Mouse (Mus musculus): ENCODE results near the gene Cebpg.
A peak's percentile ranks its signal among the peaks of the same experiment; 100 is the strongest.

Cebpg gene

DNA sequence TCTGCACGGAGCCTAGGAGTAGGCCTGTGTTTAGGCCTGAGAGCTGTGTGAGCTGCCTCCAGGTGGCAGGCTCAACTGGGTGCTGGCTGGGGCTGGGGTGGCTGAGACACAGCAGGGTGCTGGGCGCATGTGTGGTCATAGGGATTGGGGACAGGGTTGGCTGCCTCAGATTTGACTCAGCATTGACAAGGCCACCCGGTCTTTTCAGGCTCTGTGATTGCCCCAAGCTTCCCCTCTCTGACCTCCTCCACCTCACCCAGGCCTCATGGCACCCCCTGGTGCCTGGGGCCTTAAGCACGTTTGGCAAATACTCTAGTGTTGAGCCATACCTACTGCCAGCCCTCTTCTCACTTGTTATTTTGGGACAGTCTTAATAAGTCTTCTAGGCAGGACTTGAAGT is 33.1 kb downstream of the Cebpg start:
- no peak for DNase-seq

DNA sequence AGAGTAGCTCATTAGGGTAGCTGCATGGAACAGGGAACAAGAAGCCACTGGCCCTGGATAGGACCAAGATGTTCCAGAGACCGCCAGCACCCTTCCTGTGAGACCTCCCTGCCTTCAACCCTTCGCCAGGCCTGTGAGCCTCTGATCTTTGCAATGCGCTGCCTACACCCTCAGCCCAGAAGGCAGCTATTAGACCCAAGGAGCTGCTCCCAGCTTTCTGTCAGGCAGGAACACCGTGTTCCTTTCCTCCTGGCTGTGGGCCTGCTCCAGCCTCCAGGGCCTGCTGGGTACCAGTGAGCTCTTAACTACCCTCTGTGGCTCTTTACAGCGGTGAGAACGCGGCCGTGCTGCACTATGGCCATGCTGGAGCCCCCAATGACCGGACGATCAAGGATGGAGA is 35.0 kb downstream of the Cebpg start:
- no peak for DNase-seq

DNA sequence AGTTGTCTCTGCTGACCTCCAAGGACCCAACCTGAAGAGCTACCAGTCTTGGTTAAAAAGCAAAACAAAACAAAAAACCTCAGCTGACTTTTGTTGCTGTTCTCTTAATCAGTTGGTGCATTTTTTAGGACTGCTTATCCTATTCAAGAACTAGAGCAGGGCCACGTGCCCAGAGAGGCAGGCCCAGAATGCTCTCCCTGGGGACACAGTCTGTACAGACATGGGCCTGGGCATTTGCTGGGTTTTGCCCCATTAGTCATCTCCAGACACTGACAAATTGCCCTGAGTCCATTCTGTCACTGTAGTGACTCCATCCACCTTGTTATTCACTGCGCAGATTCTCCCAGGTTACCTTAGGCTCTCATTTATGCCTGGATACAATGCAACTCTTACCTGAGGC is 41.1 kb downstream of the Cebpg start:
- DNase-seq = no peak

DNA sequence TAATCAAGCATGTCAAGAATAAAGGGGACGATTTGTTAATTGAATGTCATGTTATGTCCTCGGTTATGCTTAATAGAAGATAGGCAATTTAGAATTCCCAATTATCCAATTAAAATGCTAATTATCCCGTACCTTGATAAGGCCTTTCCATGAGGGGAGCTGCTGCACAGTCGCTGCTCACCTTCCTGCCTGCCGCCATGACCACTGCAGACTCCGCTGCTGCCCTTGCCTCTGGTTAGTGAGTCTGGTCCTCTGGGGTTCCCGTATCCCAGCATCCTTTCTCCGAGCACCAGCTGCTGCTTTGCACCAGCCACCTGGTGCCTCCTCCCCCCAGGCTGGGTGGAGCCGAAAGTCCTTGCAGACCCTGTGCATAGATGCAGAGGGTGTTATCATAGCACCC is 43.1 kb downstream of the Cebpg start:
- DNase-seq = no peak

DNA sequence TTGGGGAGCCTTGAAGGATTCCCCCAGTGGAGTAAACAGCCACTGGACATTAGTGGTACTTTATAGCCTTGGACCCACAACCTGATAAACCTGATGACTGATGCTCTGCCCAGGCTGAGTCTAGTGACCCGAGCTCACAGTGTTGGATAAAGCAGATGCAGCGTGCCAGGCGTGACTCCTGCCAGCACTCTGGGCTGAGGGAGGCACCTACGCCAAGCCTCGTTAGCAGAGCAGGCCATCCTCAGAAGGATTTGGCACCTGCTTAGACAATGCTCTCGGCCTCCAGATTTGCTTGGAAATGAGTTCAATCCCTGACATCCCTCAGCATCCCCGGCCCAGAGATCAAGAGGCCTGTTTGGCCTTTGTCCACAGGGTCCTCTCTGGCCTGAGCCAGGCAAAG is 49.7 kb downstream of the Cebpg start:
- no peak for DNase-seq

DNA sequence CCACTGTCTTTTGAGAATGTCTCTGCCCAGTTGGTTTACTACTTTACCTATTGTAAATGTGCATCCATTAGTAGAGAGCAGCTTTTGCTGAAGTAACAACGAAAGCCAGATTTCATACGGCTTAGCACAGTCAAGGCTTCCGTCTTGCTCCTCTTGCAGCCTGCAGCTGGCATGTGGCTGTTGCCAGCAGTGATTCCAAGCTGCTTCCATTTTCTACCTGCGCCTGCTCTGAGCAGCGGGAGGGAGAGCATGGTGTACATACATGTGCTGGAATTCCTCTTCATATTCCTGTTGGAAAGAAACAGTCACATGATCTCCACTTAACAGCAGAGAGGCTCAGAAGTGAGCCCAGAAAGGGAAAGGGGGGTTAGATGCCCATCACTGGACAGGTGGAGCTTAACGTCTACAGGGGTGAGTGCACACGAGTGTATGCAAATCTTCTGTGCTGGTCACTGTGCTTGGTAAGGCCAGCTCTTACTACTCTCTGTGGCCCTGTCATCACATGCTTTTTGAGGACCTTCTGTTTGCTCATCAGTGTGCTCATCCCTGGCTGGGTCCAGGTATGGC is 53.1 kb downstream of the Cebpg start:
- no peak for DNase-seq

DNA sequence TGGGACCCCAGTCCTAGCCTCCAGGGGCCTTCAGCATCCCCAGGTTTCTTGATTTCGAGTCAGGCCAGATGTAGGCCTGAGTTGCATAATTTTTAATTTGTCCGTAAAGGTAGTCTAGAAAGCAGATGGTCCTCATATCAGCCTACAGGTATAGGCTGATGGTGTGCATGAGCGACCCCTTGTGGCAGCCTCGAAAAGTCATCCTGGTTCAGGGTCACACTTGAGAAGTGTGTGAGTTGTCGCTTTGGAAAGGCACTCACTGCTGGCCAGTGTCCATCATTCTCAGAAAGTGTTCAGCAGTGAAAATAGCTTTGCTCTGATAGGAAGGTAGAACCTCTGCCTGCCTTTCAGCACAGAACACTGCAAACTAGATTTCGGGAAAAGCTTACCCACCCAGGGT is 55.5 kb downstream of the Cebpg start:
- DNase-seq = peak in 1 of 2 experiments; percentile 45

Data from spleen, adult 18-20 months (tissue).